Mouse (Mus musculus) heart, adult 2 months (tissue): ENCODE measurements around the gene Tspo2.

Experiments used
- CTCF ChIP-seq: fragments of 200-600 bp; IDR thresholded peaks from 2 replicates; pipeline ENCODE4 v1.8.1; 2022; ENCODE audit warnings: antibody characterized with exemption, mild to moderate bottlenecking, moderate library complexity
- EP300 ChIP-seq: fragments of 200-500 bp; IDR thresholded peaks from 2 replicates; pipeline ENCODE4 v1.6.1; 2011; ENCODE audit warnings: low read depth, low read length, control low read depth; ENCODE audit not compliant: insufficient read depth

GRCm38 (mm10) chr17:48493582-48493981 is 42.3 kb upstream of the Tspo2 start:
- TF ChIP-seq EP300 (no peak), CTCF (no peak)
